Mouse (Mus musculus): Measurements from ENCODE around the gene Rgs12. TPM values are rescaled to one million over a fixed set of nuclear protein-coding genes. Genes with fewer than 3 reads are reported as not detected.

Rgs12 gene
- polyA plus RNA-seq, 1 experiment from 2014 or later, result 36.4 TPM

DNA sequence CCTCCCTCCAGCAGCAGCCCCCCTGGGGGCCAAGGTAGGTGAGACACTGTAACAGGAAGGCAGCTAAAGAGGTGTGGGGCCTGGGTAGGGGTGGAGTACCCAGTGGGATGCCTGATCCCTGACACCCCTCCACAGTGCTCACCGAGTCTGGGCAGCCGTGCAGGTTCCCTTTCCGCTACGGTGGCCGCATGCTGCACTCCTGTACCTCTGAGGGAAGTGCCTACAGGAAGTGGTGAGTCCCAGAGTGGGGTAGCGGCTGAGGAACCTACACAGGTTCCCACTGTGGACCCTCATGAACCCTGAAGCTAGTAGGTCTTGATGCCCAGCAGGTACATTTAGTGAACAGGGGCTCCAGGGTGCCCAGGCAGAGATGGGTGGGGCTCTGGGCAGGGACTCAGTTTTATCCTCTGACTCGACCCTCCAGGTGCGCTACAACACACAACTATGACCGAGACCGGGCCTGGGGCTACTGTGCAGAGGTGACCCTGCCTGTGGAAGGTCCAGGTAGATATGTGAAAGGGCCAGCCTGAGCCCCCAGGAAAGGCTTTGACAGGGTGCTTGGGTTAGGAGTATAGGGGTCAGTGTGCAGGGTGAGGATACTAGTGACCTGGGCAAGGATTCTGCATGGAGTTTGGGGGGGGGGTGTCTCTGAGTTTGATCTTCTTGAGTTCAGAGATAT, 93.3 kb downstream of the Rgs12 start:
- WGBS, result 64% methylated on average over 10 of the region's 10 CpGs
- no peak overlapping the region for H3K27ac ChIP-seq
- no peaks in the 10 kb centered on the region for H3K9me3 ChIP-seq
- H3K36me3 ChIP-seq, result no peaks in the 10 kb centered on the region
- H3K9ac ChIP-seq, result no peak overlapping the region
- peaks cover 3% of the 10 kb centered on the region; the same call in 1 of the 2 replicates for H3K4me1 ChIP-seq
- no peaks in the 10 kb centered on the region for H3K27me3 ChIP-seq
- H3K4me3 ChIP-seq, result no peak overlapping the region
- no peak for ATAC-seq (ENCODE audit: insufficient number of reproducible peaks, low FRiP score, low TSS enrichment, low read depth)
- no peak overlapping the region for H3K4me2 ChIP-seq

GRCm38 (mm10) chr5:35043110-35043451, 93.8 kb downstream of the Rgs12 start:
- H3K36me3 ChIP-seq, result no peaks in the 10 kb centered on the region
- H3K4me2 ChIP-seq, result no peak overlapping the region
- H3K4me1 ChIP-seq, result no peaks in the 10 kb centered on the region
- H3K27me3 ChIP-seq, result no peaks in the 10 kb centered on the region
- no peak for ATAC-seq (ENCODE audit: insufficient number of reproducible peaks, low FRiP score, low TSS enrichment, low read depth)
- H3K27ac ChIP-seq, result no peak overlapping the region
- WGBS, result 23% methylated on average over 1 of the region's 1 CpGs
- H3K9me3 ChIP-seq, result no peaks in the 10 kb centered on the region
- no peak overlapping the region for H3K9ac ChIP-seq
- H3K4me3 ChIP-seq, result no peak overlapping the region

DNA sequence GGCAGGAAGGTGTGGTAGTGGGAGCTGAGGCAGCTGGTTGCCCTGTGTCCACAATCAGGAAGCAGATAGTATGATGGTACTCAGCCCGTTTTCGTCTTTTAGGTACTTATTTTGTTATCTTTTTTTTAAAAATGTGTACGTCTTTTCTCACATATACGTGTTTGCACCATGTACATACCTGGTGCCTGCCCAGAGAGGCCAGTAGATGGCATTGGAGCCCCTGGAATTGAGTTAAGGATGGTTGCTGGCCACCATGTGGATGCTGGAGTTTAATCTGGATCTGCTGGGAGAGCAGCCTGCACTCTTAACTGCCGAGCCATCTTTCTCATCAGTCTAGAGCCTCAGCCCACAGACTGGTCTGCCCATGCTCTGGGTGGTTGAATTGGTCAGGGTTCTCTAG, 101.3 kb downstream of the Rgs12 start:
- 73% methylated on average over 5 of the region's 5 CpGs for WGBS
- ATAC-seq (ENCODE audit: insufficient number of reproducible peaks, low FRiP score, low TSS enrichment, low read depth), result no peak
- H3K4me3 ChIP-seq, result no peak overlapping the region
- no peak overlapping the region for H3K9ac ChIP-seq
- H3K27me3 ChIP-seq, result no peaks in the 10 kb centered on the region; the same call in 1 of the 2 replicates
- H3K9me3 ChIP-seq, result no peaks in the 10 kb centered on the region
- H3K4me2 ChIP-seq, result no peak overlapping the region
- H3K36me3 ChIP-seq, result no peaks in the 10 kb centered on the region
- H3K4me1 ChIP-seq, result no peaks in the 10 kb centered on the region
- no peak overlapping the region for H3K27ac ChIP-seq

GRCm38 (mm10) chr5:35054628-35055027, 105.4 kb downstream of the Rgs12 start:
- no peaks in the 10 kb centered on the region for H3K9me3 ChIP-seq
- ATAC-seq (ENCODE audit: insufficient number of reproducible peaks, low FRiP score, low TSS enrichment, low read depth), result no peak
- no peaks in the 10 kb centered on the region for H3K36me3 ChIP-seq
- no peak overlapping the region for H3K9ac ChIP-seq
- H3K27me3 ChIP-seq, result peaks cover 39% of the 10 kb centered on the region
- H3K4me2 ChIP-seq, result no peak overlapping the region
- H3K27ac ChIP-seq, result no peak overlapping the region
- 91% methylated on average over 3 of the region's 3 CpGs for WGBS
- H3K4me3 ChIP-seq, result no peak overlapping the region
- H3K4me1 ChIP-seq, result peaks cover 18% of the 10 kb centered on the region

- 64% methylated on average over 12 of the region's 12 CpGs for WGBS
- no peaks in the 10 kb centered on the region for H3K9me3 ChIP-seq
- peaks cover 18% of the 10 kb centered on the region for H3K4me1 ChIP-seq
- no peak overlapping the region for H3K27ac ChIP-seq
- H3K4me2 ChIP-seq, result no peak overlapping the region
- no peak overlapping the region for H3K4me3 ChIP-seq
- H3K9ac ChIP-seq, result no peak overlapping the region
- no peaks in the 10 kb centered on the region for H3K36me3 ChIP-seq
- ATAC-seq (ENCODE audit: insufficient number of reproducible peaks, low FRiP score, low TSS enrichment, low read depth), result 0 out of 2 replicates have a peak, but pooled peaks have one; percentile 31
- H3K27me3 ChIP-seq, result peaks cover 42% of the 10 kb centered on the region
Observed at GRCm38 (mm10) chr5:35055076-35055475, 105.8 kb downstream of the Rgs12 start.

- Histone ChIP-seq H3K27me3 (peaks cover 46% of the 10 kb centered on the region), H3K4me2 (peak within 1 kb of the TSS; percentile 96), H3K27ac (no peak within 1 kb of the TSS), H3K9ac (peak within 1 kb of the TSS; percentile 45), H3K9me3 (no peaks in the 10 kb centered on the region), H3K4me1 (peaks cover 18% of the 10 kb centered on the region), H3K36me3 (no peaks in the 10 kb centered on the region), H3K4me3 (peak within 1 kb of the TSS; percentile 56)
- no peak for ATAC-seq (ENCODE audit: insufficient number of reproducible peaks, low FRiP score, low TSS enrichment, low read depth)
- under 1% methylated on average over 64 of the region's 74 CpGs for WGBS
Observed at GRCm38 (mm10) chr5:35056604-35057432, 107.6 kb downstream of the Rgs12 start, which contains the start of gene Dok7. TSS of gene Dok7 (plus strand) at chr5:35056766.

GRCm38 (mm10) chr5:35057582-35057981, 108.3 kb downstream of the Rgs12 start:
- Histone ChIP-seq H3K36me3 (no peaks in the 10 kb centered on the region), H3K9me3 (no peaks in the 10 kb centered on the region), H3K27me3 (peaks cover 46% of the 10 kb centered on the region), H3K4me2 (peak overlapping the region; percentile 96), H3K9ac (no peak overlapping the region), H3K27ac (no peak overlapping the region), H3K4me3 (peak overlapping the region; percentile 56), H3K4me1 (peaks cover 18% of the 10 kb centered on the region)
- ATAC-seq (ENCODE audit: insufficient number of reproducible peaks, low FRiP score, low TSS enrichment, low read depth), result no peak
- WGBS, result 22% methylated on average over 4 of the region's 4 CpGs

- Histone ChIP-seq H3K4me1 (peaks cover 18% of the 10 kb centered on the region), H3K9ac (no peak overlapping the region), H3K27me3 (peaks cover 46% of the 10 kb centered on the region), H3K9me3 (no peaks in the 10 kb centered on the region), H3K27ac (no peak overlapping the region), H3K4me3 (0 out of 2 replicates have a peak overlapping the region, but pooled peaks have one; percentile 56), H3K4me2 (no peak overlapping the region), H3K36me3 (no peaks in the 10 kb centered on the region)
- 50% methylated on average over 1 of the region's 1 CpGs for WGBS
- no peak for ATAC-seq (ENCODE audit: insufficient number of reproducible peaks, low FRiP score, low TSS enrichment, low read depth)
Observed at GRCm38 (mm10) chr5:35058216-35058615, 109.0 kb downstream of the Rgs12 start.

DNA sequence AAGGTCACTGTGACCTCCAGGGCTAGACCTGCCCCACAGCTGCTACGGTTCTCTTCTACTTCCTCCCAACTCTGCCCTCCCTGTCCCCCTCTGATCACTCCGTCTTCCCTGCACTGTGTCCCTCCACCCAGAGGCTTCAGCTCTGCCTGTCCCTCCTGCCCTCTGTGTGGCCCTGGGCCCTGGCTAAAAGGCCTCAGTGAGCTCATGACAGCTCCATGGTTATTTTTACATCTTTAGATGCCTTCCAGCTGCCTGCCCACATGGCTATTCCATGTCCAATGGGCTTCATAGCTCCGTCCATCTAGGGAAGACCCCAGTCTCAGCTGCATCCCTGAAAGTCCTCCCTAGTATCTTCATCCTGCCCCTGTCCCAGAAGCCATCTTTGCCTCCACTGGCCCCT, 110.9 kb downstream of the Rgs12 start:
- 77% methylated on average over 3 of the region's 3 CpGs for WGBS
- Histone ChIP-seq H3K9me3 (no peaks in the 10 kb centered on the region), H3K4me1 (peaks cover 18% of the 10 kb centered on the region), H3K36me3 (no peaks in the 10 kb centered on the region), H3K27me3 (peaks cover 46% of the 10 kb centered on the region), H3K4me2 (no peak overlapping the region), H3K27ac (no peak overlapping the region), H3K9ac (no peak overlapping the region), H3K4me3 (no peak overlapping the region)
- no peak for ATAC-seq (ENCODE audit: insufficient number of reproducible peaks, low FRiP score, low TSS enrichment, low read depth)

DNA sequence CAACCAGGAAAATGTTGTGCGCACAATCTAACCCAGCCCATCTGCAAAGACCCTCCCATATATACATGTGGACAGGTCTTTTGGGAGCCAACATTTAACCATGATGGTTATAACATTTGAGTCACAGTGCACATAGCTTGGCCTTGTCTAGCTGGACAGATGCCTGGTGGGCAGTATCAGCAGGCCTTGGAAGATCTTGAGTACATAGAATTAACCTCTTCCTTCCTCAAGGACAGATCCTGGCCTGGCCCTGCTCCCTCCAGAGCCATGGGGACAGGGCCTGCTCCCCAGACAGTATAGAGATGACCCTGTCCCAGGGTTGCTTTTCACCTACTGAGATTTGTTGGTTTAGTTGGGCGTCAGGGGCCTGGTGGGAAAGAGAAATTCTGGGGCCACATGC, 120.6 kb downstream of the Rgs12 start:
- ATAC-seq (ENCODE audit: insufficient number of reproducible peaks, low FRiP score, low TSS enrichment, low read depth), result no peak
- Histone ChIP-seq H3K4me2 (no peak overlapping the region), H3K36me3 (no peaks in the 10 kb centered on the region), H3K9me3 (no peaks in the 10 kb centered on the region), H3K9ac (no peak overlapping the region), H3K27me3 (no peaks in the 10 kb centered on the region), H3K4me1 (no peaks in the 10 kb centered on the region), H3K4me3 (no peak overlapping the region), H3K27ac (no peak overlapping the region)
- WGBS, result 82% methylated on average over 2 of the region's 2 CpGs

- Histone ChIP-seq H3K4me1 (no peaks in the 10 kb centered on the region), H3K27me3 (no peaks in the 10 kb centered on the region), H3K4me2 (no peak overlapping the region), H3K9ac (no peak overlapping the region), H3K36me3 (no peaks in the 10 kb centered on the region), H3K27ac (no peak overlapping the region), H3K4me3 (no peak overlapping the region), H3K9me3 (no peaks in the 10 kb centered on the region)
- WGBS, result 88% methylated on average over 8 of the region's 8 CpGs
- ATAC-seq (ENCODE audit: insufficient number of reproducible peaks, low FRiP score, low TSS enrichment, low read depth), result no peak
Observed at GRCm38 (mm10) chr5:35070314-35070713, 121.1 kb downstream of the Rgs12 start.

DNA sequence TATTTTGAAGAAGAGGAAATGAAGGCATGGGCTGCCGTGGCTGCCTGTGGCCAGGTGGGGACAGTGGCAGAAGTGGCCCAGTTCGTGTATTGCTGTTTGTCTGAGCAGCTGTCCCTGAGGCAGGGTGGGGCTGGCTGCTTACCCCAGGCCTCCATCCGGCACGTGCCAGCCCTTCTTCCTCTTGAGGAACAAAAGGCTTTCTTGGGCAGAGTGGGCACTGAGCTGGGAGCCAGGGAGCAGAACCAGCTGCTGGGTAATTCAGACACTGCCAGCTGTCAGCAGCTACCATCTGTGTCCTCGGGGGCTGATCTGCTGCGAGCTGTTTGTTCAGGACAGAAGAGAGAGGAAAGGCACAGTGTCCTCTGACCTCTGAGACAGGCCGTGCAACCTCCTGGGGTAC, 121.7 kb downstream of the Rgs12 start:
- H3K4me2 ChIP-seq, result no peak overlapping the region
- no peak for ATAC-seq (ENCODE audit: insufficient number of reproducible peaks, low FRiP score, low TSS enrichment, low read depth)
- no peaks in the 10 kb centered on the region for H3K36me3 ChIP-seq
- H3K4me3 ChIP-seq, result no peak overlapping the region
- H3K27ac ChIP-seq, result no peak overlapping the region
- 60% methylated on average over 7 of the region's 7 CpGs for WGBS
- no peaks in the 10 kb centered on the region for H3K4me1 ChIP-seq
- H3K9ac ChIP-seq, result no peak overlapping the region
- no peaks in the 10 kb centered on the region for H3K9me3 ChIP-seq
- no peaks in the 10 kb centered on the region for H3K27me3 ChIP-seq

Measured in limb, embryonic 15.5 days (tissue).